Mouse (Mus musculus) lung, adult 18-20 months (tissue): ENCODE results near the gene Aif1l.

Experiments
- DNase-seq, 2 experiments: peaks; one replicate each; pipeline ENCODE4 v3.0.0; 2022; ENCODE audit warnings: mixed read lengths in 2 of 2

The Aif1l gene

GRCm38 (mm10) chr2:32020229-32020628 lies 70.3 kb downstream of the Aif1l start:
- DNase-seq, result no peak
